Comparison of ENCODE assay signal across 8 mouse cellular contexts in the genomic region with DNA sequence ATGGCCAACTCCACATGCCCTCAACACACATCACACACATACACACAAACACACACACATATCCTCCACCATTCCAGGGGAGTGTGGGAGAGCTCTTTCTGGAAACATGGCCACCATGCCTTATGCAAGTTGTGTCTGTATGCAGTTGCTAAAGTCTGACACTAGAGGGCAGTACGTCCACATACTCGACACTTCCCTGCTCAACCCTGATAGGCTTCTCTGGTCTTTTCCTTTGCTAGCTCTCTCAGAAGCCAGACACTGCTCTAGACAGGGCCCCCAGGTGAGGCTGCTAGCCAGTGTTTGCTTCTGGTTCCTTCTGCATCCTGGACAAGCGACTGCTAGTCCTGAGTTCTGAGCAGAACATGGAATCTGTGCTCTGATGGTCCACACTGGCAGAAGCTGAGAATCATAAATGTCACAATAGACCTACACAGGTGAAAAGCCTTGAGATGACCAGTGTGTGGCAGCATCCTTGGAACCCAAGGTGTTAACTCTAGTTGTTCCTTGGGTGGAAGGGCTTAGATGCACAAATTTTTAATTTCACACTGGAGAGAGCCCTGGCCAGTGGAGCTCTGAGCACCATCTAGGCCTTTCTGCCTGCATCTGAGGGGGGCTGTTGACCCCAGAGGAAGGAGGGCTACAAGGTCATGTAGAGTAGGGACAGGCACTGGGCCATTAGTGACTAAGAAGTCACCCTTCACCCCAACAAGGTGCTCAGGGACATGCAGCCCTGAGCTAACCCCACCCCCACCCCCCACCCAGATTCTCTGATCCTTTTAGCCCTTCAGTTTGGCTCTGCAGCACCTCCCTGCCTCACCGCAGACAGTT. TPM values are rescaled to one million over a fixed set of nuclear protein-coding genes. Genes with fewer than 3 reads are reported as not detected.
DNase-seq lines count a peak whose midpoint lies in the region; ATAC-seq lines count a peak whose summit lies in the region.
"Not testable (repeated sequence)": the region's sequence is repeated elsewhere in the genome, so short reads cannot be mapped to it uniquely, and the experiment has no call there.

No protein-coding gene starts in this region.

- WGBS in embryonic facial prominence, embryonic 10.5 days, result 14% methylated on average over 4 of the region's 4 CpGs

- ATAC-seq in megakaryocyte progenitor cell, adult 5-6 weeks (replicated peaks; ENCODE audit: poor library complexity), result peak; percentile 95

- H3K4me1 ChIP-seq in embryonic facial prominence, embryonic 10.5 days, result not testable (repeated sequence)

- H3K27ac ChIP-seq in embryonic facial prominence, embryonic 10.5 days (replicated peaks), result not testable (repeated sequence)

- not testable (repeated sequence) for H3K27me3 ChIP-seq in embryonic facial prominence, embryonic 10.5 days (replicated peaks; ENCODE audit: low read depth, poor library complexity, severe bottlenecking)

- not testable (repeated sequence) for H3K36me3 ChIP-seq in embryonic facial prominence, embryonic 10.5 days (replicated peaks)

- DNase-seq in 3T3-L1 (ENCODE audit: low read depth, low spot score), result peak; percentile 77
- DNase-seq in adrenal gland, postnatal 10 days, result peak; percentile 50
- DNase-seq in embryonic facial prominence, embryonic 10.5 days (ENCODE audit: low spot score), result peak; percentile 37
- DNase-seq in heart, adult 11 months, result peak; percentile 92
- peak; percentile 39 for DNase-seq in kidney, adult 11 months
- DNase-seq in left cerebral cortex, postnatal 10 days (ENCODE audit: extremely low spot score in 1 of 2, low spot score in 2 of 2), result peak; percentile 53 to 63
- DNase-seq in right cerebral cortex, adult 2 months (ENCODE audit: low spot score in 2 of 2), result peak; percentile 58 to 73

- not testable (repeated sequence) for H3K4me3 ChIP-seq in embryonic facial prominence, embryonic 10.5 days

- intact Hi-C loops in left cerebral cortex, postnatal 10 days (cut with DNase I), result not testable (repeated sequence)

- not testable (repeated sequence) for H3K9me3 ChIP-seq in embryonic facial prominence, embryonic 10.5 days

RNA-seq across cellular contexts. Expression of a gene that starts 8.0 kb away (rescaled TPM):
- not detected for total RNA-seq in adrenal gland, postnatal 10 days (2021)
- polyA plus RNA-seq in embryonic facial prominence, embryonic 10.5 days (2016; fragmentation: Nextera tagmentation; extraction: Ambion mirVana), result not detected in 2 replicates
- under 1 TPM in 1 of 2 experiments, not detected in 1; 0.34 TPM for total RNA-seq in left cerebral cortex, postnatal 10 days (2021)
- total RNA-seq in megakaryocyte progenitor cell, adult 5-6 weeks (2015), result 0.91 TPM in 1 of 2 replicates, not detected in the other
- total RNA-seq in megakaryocyte progenitor cell, adult 5-6 weeks (2017), result 0.41 TPM in 1 of 2 replicates, not detected in the other

RNA-seq across cellular contexts. Expression of a gene that starts 16.8 kb away (rescaled TPM):
- under 1 TPM; 0.51 to 0.82 TPM for total RNA-seq in adrenal gland, postnatal 10 days (2021)
- polyA plus RNA-seq in embryonic facial prominence, embryonic 10.5 days (2016; fragmentation: Nextera tagmentation; extraction: Ambion mirVana), result not detected in 2 replicates
- total RNA-seq in left cerebral cortex, postnatal 10 days (2021), result under 1 TPM; 0.28 to 0.71 TPM
- total RNA-seq in megakaryocyte progenitor cell, adult 5-6 weeks (2015), result 0.15 and 0.99 TPM in 2 replicates
- 0.44 TPM in 1 of 2 replicates, not detected in the other for total RNA-seq in megakaryocyte progenitor cell, adult 5-6 weeks (2017)

RNA-seq across cellular contexts. Expression of a gene that starts 37.4 kb away (rescaled TPM):
- total RNA-seq in adrenal gland, postnatal 10 days (2021), result 100 to 1,000 TPM; 750 to 799 TPM
- polyA plus RNA-seq in embryonic facial prominence, embryonic 10.5 days (2016; fragmentation: Nextera tagmentation; extraction: Ambion mirVana), result 95.4 and 101 TPM in 2 replicates
- total RNA-seq in left cerebral cortex, postnatal 10 days (2021), result 100 to 1,000 TPM; 227 to 240 TPM
- 118 and 119 TPM in 2 replicates for total RNA-seq in megakaryocyte progenitor cell, adult 5-6 weeks (2015)
- 69.0 and 77.7 TPM in 2 replicates for total RNA-seq in megakaryocyte progenitor cell, adult 5-6 weeks (2017)

RNA-seq across cellular contexts. Expression of a gene that starts 50.1 kb away (rescaled TPM):
- 10 to 100 TPM; 55.3 to 74.7 TPM for total RNA-seq in adrenal gland, postnatal 10 days (2021)
- polyA plus RNA-seq in embryonic facial prominence, embryonic 10.5 days (2016; fragmentation: Nextera tagmentation; extraction: Ambion mirVana), result 148 and 153 TPM in 2 replicates
- 10 to 100 TPM; 63.3 to 65.8 TPM for total RNA-seq in left cerebral cortex, postnatal 10 days (2021)
- 115 TPM in 2 replicates for total RNA-seq in megakaryocyte progenitor cell, adult 5-6 weeks (2015)
- 274 and 365 TPM in 2 replicates for total RNA-seq in megakaryocyte progenitor cell, adult 5-6 weeks (2017)

Comparison
In these comparisons a context has a peak if more than half of its experiments do, and no peak if none do; other contexts are left out.
1. DNase-seq: peak in every context shown above with its lines; median percentile 92 in heart, adult 11 months; 77 in 3T3-L1; 66 in right cerebral cortex, adult 2 months; 58 in left cerebral cortex, postnatal 10 days; 50 in adrenal gland, postnatal 10 days; 39 in kidney, adult 11 months; 37 in embryonic facial prominence, embryonic 10.5 days.